Mouse (Mus musculus) heart, embryonic 11.5 days (tissue): ENCODE results near the gene Zfp507. TPM values are rescaled to one million over a fixed set of nuclear protein-coding genes. Genes with fewer than 3 reads are reported as not detected.

ENCODE experiments used
- ATAC-seq: fragments of 200-750 bp; cut with Nextera tagmentation; replicated peaks from 2 replicates; pipeline ENCODE4 v1.8.0; 2017; ENCODE audit warnings: moderate library complexity; ENCODE audit not compliant: insufficient number of reproducible peaks, low FRiP score, low TSS enrichment
- H3K27ac ChIP-seq: fragments of 300-500 bp; sonication (generic); 2 replicates; pipeline ENCODE4 v1.5.1; 2014; ENCODE audit warnings: mild to moderate bottlenecking, low read depth, low read length
- H3K27me3 ChIP-seq: fragments of 300-500 bp; sonication (generic); 2 replicates; pipeline ENCODE4 v1.6.1; 2014; ENCODE audit warnings: mild to moderate bottlenecking, low read length, mixed read lengths; ENCODE audit not compliant: control insufficient read depth, insufficient read depth
- H3K36me3 ChIP-seq: fragments of 300-500 bp; sonication (generic); 2 replicates; pipeline ENCODE4 v1.6.1; 2014; ENCODE audit warnings: mild to moderate bottlenecking, low read length, moderate library complexity, mixed read lengths; ENCODE audit not compliant: control insufficient read depth, insufficient read depth
- H3K4me1 ChIP-seq: fragments of 300-500 bp; sonication (generic); 2 replicates; pipeline ENCODE4 v1.6.1; 2014; ENCODE audit warnings: low read length; ENCODE audit not compliant: control insufficient read depth, insufficient read depth
- H3K4me2 ChIP-seq: fragments of 300-500 bp; sonication (generic); 2 replicates; pipeline ENCODE4 v1.6.1; 2014; ENCODE audit warnings: mild to moderate bottlenecking, moderate library complexity
- H3K4me3 ChIP-seq: fragments of 300-500 bp; sonication (generic); 2 replicates; pipeline ENCODE4 v1.5.1; 2014; ENCODE audit warnings: low read depth, low read length
- H3K9ac ChIP-seq: fragments of 300-500 bp; sonication (generic); 2 replicates; pipeline ENCODE4 v1.6.1; 2014; ENCODE audit warnings: mild to moderate bottlenecking, low read depth, low read length, moderate library complexity
- H3K9me3 ChIP-seq: fragments of 300-500 bp; sonication (generic); replicated peaks from 2 replicates; pipeline ENCODE4 v1.6.1; 2016; ENCODE audit warnings: low read length; ENCODE audit not compliant: control insufficient read depth
- WGBS: fragments of 180-500 bp; shearing (Covaris S2); extraction: QIAGEN DNeasy Blood & Tissue Kit; methylation state at CpG from one replicate; pipeline ENCODE4 v1.1.7; 2014; ENCODE audit not compliant: insufficient replicate concordance; 5-methylcytosine and 5-hydroxymethylcytosine counted together
- polyA plus RNA-seq: library from polyadenylated mRNA; unstranded; fragments of >200 nt; fragmentation: Nextera tagmentation; extraction: Ambion mirVana; gene quantifications from 2 replicates; pipeline ENCODE4 v1.2.1, GENCODE M21; 2014

Zfp507 gene
- polyA plus RNA-seq, 1 experiment from 2014 or later = 14.4 TPM

DNA sequence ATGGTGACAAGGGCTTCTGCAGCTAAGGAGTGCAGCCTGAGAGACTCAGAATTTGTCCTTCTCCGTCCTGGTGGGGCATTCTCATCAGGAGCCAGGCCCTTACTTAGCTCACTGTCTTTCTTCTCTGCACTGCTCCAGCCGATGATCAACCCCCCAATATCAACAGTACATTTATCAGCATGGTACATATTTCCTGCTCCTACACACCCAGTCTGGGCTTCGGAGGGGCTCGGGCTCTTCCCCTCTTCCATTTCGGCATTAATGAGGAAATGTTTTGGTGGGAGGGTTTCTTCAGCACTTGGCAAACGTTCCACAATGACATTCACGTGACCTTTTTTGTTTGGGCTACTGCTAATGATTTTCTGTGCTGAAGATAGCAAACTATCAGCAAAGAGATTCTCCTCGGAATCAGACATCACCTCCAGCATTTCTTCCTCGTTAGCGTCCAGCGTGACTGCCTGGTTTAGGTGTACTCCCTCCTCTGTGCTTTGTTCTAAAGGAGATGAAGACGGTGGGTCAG is 8.6 kb downstream of the Zfp507 start:
- Histone ChIP-seq H3K27ac (no peak overlapping the region), H3K4me3 (no peak overlapping the region), H3K9me3 (no peaks in the 10 kb centered on the region), H3K9ac (no peak overlapping the region), H3K36me3 (peaks cover 36% of the 10 kb centered on the region), H3K27me3 (no peaks in the 10 kb centered on the region), H3K4me2 (no peak overlapping the region), H3K4me1 (peaks cover 4% of the 10 kb centered on the region; the same call in 1 of the 2 replicates)
- WGBS = 63% methylated on average over 12 of the region's 12 CpGs
- no peak for ATAC-seq

DNA sequence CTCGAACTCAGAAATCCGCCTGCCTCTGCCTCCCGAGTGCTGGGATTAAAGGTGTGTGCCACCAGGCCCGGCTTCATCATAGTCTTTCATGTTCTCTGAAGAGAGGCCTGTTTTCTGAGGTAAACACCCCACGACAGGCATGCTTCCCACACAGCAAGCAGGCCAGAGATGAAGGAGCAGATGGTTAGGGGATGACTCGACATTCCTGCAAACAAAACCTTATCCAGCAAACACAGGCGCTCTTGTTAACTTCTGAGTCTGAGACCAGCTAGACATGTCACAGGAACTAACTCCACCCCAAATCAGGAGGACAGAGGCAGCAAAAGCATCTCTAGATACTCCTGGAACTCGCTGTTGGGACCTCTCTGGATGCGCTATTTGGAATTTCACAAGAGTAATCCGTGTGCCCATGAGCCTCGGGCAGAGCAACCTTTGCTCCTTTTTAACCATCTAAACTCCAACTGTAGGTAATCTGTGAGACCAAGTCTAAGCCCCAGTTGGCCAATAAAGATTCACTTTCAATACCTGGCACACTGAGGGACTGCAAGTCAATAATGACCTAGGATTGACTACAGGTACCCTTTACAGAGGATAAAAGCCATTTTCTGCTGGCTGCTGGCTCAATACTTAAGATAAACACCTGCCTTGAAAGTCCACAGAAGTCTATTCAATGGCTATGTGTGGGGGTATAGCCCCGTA is 10.5 kb downstream of the Zfp507 start:
- no peak overlapping the region for H3K4me3 ChIP-seq
- H3K27ac ChIP-seq = no peak overlapping the region
- peaks cover 37% of the 10 kb centered on the region for H3K36me3 ChIP-seq
- H3K4me2 ChIP-seq = no peak overlapping the region
- WGBS = 73% methylated on average over 12 of the region's 12 CpGs
- H3K4me1 ChIP-seq = peaks cover 4% of the 10 kb centered on the region; the same call in 1 of the 2 replicates
- ATAC-seq = peak; percentile 62; the same call in 1 of the 2 replicates
- H3K27me3 ChIP-seq = no peaks in the 10 kb centered on the region
- H3K9ac ChIP-seq = no peak overlapping the region
- H3K9me3 ChIP-seq = no peaks in the 10 kb centered on the region

GRCm38 (mm10) chr7:35790926-35791325 is 11.9 kb downstream of the Zfp507 start:
- no peaks in the 10 kb centered on the region for H3K9me3 ChIP-seq
- ATAC-seq = no peak
- no peak overlapping the region for H3K4me2 ChIP-seq
- H3K27ac ChIP-seq = no peak overlapping the region
- peaks cover 44% of the 10 kb centered on the region for H3K36me3 ChIP-seq
- no peaks in the 10 kb centered on the region for H3K4me1 ChIP-seq
- WGBS = 73% methylated on average over 8 of the region's 8 CpGs
- no peak overlapping the region for H3K4me3 ChIP-seq
- no peak overlapping the region for H3K9ac ChIP-seq
- no peaks in the 10 kb centered on the region for H3K27me3 ChIP-seq

GRCm38 (mm10) chr7:35790201-35790600 is 12.6 kb downstream of the Zfp507 start:
- H3K9me3 ChIP-seq = no peaks in the 10 kb centered on the region
- peaks cover 43% of the 10 kb centered on the region for H3K36me3 ChIP-seq
- no peak for ATAC-seq
- no peak overlapping the region for H3K9ac ChIP-seq
- H3K4me2 ChIP-seq = no peak overlapping the region
- no peaks in the 10 kb centered on the region for H3K4me1 ChIP-seq
- H3K4me3 ChIP-seq = no peak overlapping the region
- no peaks in the 10 kb centered on the region for H3K27me3 ChIP-seq
- WGBS = 89% methylated on average over 8 of the region's 8 CpGs
- no peak overlapping the region for H3K27ac ChIP-seq

GRCm38 (mm10) chr7:35785579-35785978 is 17.2 kb downstream of the Zfp507 start:
- H3K9ac ChIP-seq = no peak overlapping the region
- H3K9me3 ChIP-seq = no peaks in the 10 kb centered on the region
- ATAC-seq = no peak
- H3K36me3 ChIP-seq = peaks cover 21% of the 10 kb centered on the region
- 85% methylated on average over 4 of the region's 4 CpGs for WGBS
- no peaks in the 10 kb centered on the region for H3K4me1 ChIP-seq
- H3K27ac ChIP-seq = no peak overlapping the region
- H3K4me2 ChIP-seq = no peak overlapping the region
- no peak overlapping the region for H3K4me3 ChIP-seq
- H3K27me3 ChIP-seq = no peaks in the 10 kb centered on the region

DNA sequence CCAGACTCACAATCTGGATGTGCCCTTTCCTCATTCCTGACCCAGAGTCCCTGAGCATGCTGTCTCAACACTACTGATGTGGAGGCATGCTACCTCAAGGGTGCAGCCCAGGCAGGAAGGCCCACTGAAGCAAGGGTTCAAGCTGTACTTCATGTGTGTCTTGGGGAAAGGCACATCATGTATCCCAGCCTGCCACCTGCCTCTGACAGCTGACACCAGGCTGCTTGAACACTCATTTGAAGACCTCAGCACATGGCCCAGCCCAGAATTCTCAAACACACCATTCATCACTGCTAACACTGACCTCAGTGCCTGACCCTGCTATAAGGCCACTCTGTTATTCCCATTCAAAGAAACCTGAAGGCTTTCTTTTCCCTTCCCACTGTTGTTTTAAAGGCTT is 20.6 kb downstream of the Zfp507 start:
- Histone ChIP-seq H3K27ac (no peak overlapping the region), H3K27me3 (no peaks in the 10 kb centered on the region), H3K4me1 (no peaks in the 10 kb centered on the region), H3K36me3 (peaks cover 22% of the 10 kb centered on the region), H3K9ac (no peak overlapping the region), H3K9me3 (no peaks in the 10 kb centered on the region), H3K4me2 (no peak overlapping the region), H3K4me3 (no peak overlapping the region)
- no peak for ATAC-seq

DNA sequence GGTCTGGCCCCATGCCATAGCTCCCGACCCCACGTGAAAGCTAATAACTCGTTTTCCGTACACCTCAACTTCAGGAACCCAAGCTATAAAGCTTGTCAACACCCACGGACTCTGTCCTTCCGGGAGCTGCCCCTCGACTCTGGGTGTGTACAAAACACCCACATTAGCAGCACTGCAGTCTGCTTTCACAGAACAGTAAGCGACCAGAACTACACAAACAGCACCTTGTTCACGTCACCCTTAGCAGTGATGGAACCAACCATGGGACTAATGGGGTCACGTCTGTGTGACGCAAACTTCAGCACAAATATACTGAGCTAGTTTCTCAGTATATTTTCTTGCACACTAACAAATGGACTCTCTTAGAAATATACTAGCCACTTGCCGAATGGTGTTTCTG is 28.7 kb downstream of the Zfp507 start:
- 90% methylated on average over 12 of the region's 12 CpGs for WGBS
- no peak overlapping the region for H3K9ac ChIP-seq
- no peaks in the 10 kb centered on the region for H3K27me3 ChIP-seq
- H3K4me1 ChIP-seq = no peaks in the 10 kb centered on the region
- no peak for ATAC-seq
- H3K27ac ChIP-seq = no peak overlapping the region
- H3K4me2 ChIP-seq = no peak overlapping the region
- peaks cover 44% of the 10 kb centered on the region for H3K36me3 ChIP-seq
- H3K9me3 ChIP-seq = no peaks in the 10 kb centered on the region
- H3K4me3 ChIP-seq = no peak overlapping the region

- Histone ChIP-seq H3K4me1 (no peaks in the 10 kb centered on the region), H3K9ac (no peak overlapping the region), H3K4me2 (no peak overlapping the region), H3K36me3 (peaks cover 38% of the 10 kb centered on the region), H3K27me3 (no peaks in the 10 kb centered on the region), H3K9me3 (no peaks in the 10 kb centered on the region), H3K4me3 (no peak overlapping the region), H3K27ac (no peak overlapping the region)
- ATAC-seq = no peak
- WGBS = 94% methylated on average over 8 of the region's 8 CpGs
Observed at GRCm38 (mm10) chr7:35772347-35772746, 30.5 kb downstream of the Zfp507 start.

DNA sequence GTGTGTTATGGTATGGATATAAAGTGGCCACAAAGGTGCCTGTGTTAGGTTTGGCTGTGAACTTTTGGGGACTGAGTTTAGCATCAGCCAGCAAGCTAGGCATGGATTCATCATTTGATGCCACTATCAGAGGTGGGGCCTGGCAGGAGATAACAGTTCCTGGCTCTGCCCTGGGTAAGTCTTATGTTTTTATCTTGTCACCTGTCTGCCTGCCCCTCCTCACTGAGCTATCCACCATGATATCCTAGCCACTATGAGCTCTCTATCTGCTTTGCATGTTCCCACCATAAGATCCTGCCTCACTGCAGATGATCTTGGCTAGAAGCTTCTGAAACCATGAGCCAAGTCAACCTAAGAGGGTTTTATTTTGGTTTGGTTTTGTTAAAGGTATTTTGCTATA is 31.7 kb downstream of the Zfp507 start:
- no peak for ATAC-seq
- H3K9me3 ChIP-seq = no peaks in the 10 kb centered on the region

More for the DNA sequence above, 31.7 kb downstream of the Zfp507 start:
- Histone ChIP-seq H3K27me3 (no peaks in the 10 kb centered on the region), H3K4me2 (no peak overlapping the region), H3K36me3 (peaks cover 35% of the 10 kb centered on the region), H3K9ac (no peak overlapping the region), H3K4me3 (no peak overlapping the region), H3K27ac (no peak overlapping the region), H3K4me1 (no peaks in the 10 kb centered on the region)
